Mouse (Mus musculus) limb, embryonic 14.5 days (tissue): ENCODE measurements at regions not wholly inside any gene's neighbourhood (a gene's known extent, or its start where the extent isn't known, plus 50 kb on each side); places are given as distances from the start of the nearest gene placed in this dataset.
"Not testable (repeated sequence)": the region's sequence is repeated elsewhere in the genome, so short reads cannot be mapped to it uniquely, and the experiment has no call there.

Experiments
- ATAC-seq: fragments of 200-750 bp; cut with Nextera tagmentation; 2 replicates; pipeline ENCODE4 v1.8.0; 2017; ENCODE audit warnings: low read depth, moderate number of reproducible peaks, moderate TSS enrichment; ENCODE audit not compliant: low FRiP score
- DNase-seq: peaks from one replicate; pipeline ENCODE4 v3.0.0-alpha.2; 2015; ENCODE audit warnings: low spot score
- H3K27ac ChIP-seq: fragments of 300-500 bp; sonication (generic); replicated peaks from 2 replicates; pipeline ENCODE4 v1.5.1; 2014; ENCODE audit warnings: low read depth, mild to moderate bottlenecking, low read length, moderate library complexity, mixed read lengths
- H3K27me3 ChIP-seq: fragments of 300-500 bp; sonication (generic); 2 replicates; pipeline ENCODE4 v1.6.1; 2014; ENCODE audit warnings: low read length, mixed read lengths; ENCODE audit not compliant: control insufficient read depth, insufficient read depth
- H3K36me3 ChIP-seq: fragments of 300-500 bp; sonication (generic); 2 replicates; pipeline ENCODE4 v1.6.1; 2014; ENCODE audit warnings: mild to moderate bottlenecking, low read length, moderate library complexity, mixed read lengths; ENCODE audit not compliant: control insufficient read depth, insufficient read depth
- H3K4me1 ChIP-seq: fragments of 300-500 bp; sonication (generic); 2 replicates; pipeline ENCODE4 v1.6.1; 2014; ENCODE audit warnings: antibody characterized with exemption, low read length, mixed read lengths; ENCODE audit not compliant: control insufficient read depth, insufficient read depth
- H3K4me2 ChIP-seq: fragments of 300-500 bp; sonication (generic); replicated peaks from 2 replicates; pipeline ENCODE4 v1.6.1; 2014; ENCODE audit warnings: low read depth, mild to moderate bottlenecking, low read length, moderate library complexity; ENCODE audit not compliant: severe bottlenecking
- H3K4me3 ChIP-seq: fragments of 300-500 bp; sonication (generic); replicated peaks from 2 replicates; pipeline ENCODE4 v1.5.1; 2014; ENCODE audit warnings: low read length
- H3K9ac ChIP-seq: fragments of 300-500 bp; sonication (generic); 2 replicates; pipeline ENCODE4 v1.6.1; 2014; ENCODE audit warnings: mild to moderate bottlenecking, low read depth, low read length, moderate library complexity; ENCODE audit not compliant: severe bottlenecking
- H3K9me3 ChIP-seq: fragments of 300-500 bp; sonication (generic); 2 replicates; pipeline ENCODE4 v1.6.1; 2016; ENCODE audit warnings: low read length; ENCODE audit not compliant: control insufficient read depth
- POLR2A ChIP-seq: fragments of 200-500 bp; IDR thresholded peaks from 2 replicates; pipeline ENCODE4 v1.8.0; 2012; ENCODE audit warnings: inconsistent platforms, mild to moderate bottlenecking, moderate library complexity, borderline replicate concordance; ENCODE audit not compliant: insufficient read depth, insufficient read length; ENCODE audit errors: extremely low read depth
- WGBS: fragments of 180-500 bp; shearing (Covaris S2); extraction: QIAGEN DNeasy Blood & Tissue Kit; methylation state at CpG from one replicate; pipeline ENCODE4 v1.1.7; 2014; 5-methylcytosine and 5-hydroxymethylcytosine counted together

DNA sequence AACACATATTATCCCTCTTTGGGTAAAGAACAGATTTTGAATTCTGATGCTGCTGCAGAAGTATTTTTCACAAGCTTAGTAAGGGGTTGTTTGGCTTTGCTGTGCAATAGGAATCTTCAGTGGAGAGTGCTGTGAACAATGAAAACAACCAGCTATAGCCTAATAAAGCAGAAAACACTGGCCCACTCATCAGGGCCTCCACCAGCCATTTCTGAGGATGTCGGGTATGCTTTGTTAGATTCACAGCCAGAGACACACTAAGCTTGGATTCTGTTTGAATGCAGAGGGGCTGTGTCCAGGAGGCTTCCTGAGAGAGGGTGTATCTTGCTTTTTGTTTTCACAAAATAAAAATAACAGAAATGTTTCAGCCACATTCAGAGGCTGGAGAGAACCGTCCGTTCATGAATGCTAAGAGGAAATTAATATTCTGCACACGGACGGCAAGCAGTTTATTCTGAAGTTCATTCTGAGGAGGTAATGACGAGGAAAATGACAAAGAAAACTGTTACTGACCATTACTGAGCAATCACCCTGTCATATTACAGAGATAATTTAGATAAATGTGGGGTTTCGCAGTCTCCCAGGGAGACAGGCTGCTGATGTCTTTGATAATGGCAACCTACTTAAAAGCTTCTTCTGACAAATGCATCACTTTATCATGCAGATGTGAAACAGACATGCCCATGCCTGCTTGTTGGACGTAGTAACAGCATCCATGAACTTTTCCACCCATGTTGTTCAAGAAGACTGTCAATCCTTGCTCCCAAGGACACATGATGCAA lies 198.1 kb upstream of the Myo3a start:
- no peaks in the 10 kb centered on the region for H3K4me1 ChIP-seq
- no peaks in the 10 kb centered on the region for H3K27me3 ChIP-seq
- TF ChIP-seq POLR2A: no peak
- H3K4me2 ChIP-seq: no peak overlapping the region
- H3K27ac ChIP-seq: no peak overlapping the region
- H3K9me3 ChIP-seq: no peaks in the 10 kb centered on the region
- WGBS: 72% methylated on average over 8 of the region's 8 CpGs
- no peak overlapping the region for H3K4me3 ChIP-seq
- ATAC-seq (no peak), DNase-seq (no peak)
- H3K9ac ChIP-seq: no peak overlapping the region
- H3K36me3 ChIP-seq: no peaks in the 10 kb centered on the region

DNA sequence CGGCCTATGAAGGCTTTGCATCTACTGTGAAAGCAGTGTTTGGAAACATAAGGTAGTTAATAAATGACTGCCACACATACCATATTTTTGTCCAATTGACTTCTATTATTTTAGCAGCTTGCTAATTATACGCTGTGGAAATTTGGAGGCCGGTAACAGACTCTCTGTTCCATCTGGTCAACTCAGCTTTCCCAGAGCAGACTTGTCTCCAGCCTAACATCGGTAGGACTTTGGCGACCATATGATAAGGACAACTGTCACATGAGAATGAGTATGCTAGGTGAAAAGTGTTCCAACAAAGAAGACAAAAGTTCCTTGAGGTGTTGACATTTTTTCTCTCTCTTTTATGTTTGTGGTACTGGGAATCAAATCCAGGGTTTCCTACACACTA lies 197.5 kb upstream of the Myo3a start:
- Histone ChIP-seq H3K4me1 (no peaks in the 10 kb centered on the region), H3K4me2 (no peak overlapping the region), H3K36me3 (no peaks in the 10 kb centered on the region), H3K9me3 (no peaks in the 10 kb centered on the region), H3K9ac (no peak overlapping the region), H3K4me3 (no peak overlapping the region), H3K27me3 (no peaks in the 10 kb centered on the region), H3K27ac (no peak overlapping the region)
- no peak for ATAC-seq
- 82% methylated on average over 5 of the region's 5 CpGs for WGBS
- no peak for TF ChIP-seq POLR2A
- DNase-seq: no peak

DNA sequence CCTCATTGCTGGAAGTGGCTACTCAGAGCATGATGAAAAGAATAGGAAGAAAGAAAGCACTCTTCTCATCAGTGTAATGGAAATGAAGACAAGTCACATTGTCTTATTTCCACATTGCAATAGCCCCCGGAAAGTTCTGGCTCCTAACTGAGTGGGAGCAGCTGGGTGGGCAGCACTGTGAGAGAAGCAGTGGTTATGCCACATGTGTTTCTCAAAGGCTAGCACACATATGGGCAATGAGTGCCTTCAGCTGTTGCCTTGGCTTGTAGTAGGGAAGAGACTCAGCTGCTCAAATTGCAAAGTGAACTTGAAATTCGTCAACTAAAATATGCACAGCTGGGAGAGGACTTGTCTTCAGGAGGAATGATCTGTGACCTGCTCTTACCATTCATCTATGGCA lies 190.5 kb upstream of the Myo3a start:
- H3K9me3 ChIP-seq: no peaks in the 10 kb centered on the region
- no peak overlapping the region for H3K4me2 ChIP-seq
- no peak for TF ChIP-seq POLR2A
- H3K4me3 ChIP-seq: no peak overlapping the region
- DNase-seq (peak; percentile 6), ATAC-seq (no peak)
- H3K27ac ChIP-seq: no peak overlapping the region
- no peaks in the 10 kb centered on the region for H3K27me3 ChIP-seq
- no peak overlapping the region for H3K9ac ChIP-seq
- H3K36me3 ChIP-seq: no peaks in the 10 kb centered on the region
- WGBS: 67% methylated on average over 2 of the region's 2 CpGs
- no peaks in the 10 kb centered on the region for H3K4me1 ChIP-seq

DNA sequence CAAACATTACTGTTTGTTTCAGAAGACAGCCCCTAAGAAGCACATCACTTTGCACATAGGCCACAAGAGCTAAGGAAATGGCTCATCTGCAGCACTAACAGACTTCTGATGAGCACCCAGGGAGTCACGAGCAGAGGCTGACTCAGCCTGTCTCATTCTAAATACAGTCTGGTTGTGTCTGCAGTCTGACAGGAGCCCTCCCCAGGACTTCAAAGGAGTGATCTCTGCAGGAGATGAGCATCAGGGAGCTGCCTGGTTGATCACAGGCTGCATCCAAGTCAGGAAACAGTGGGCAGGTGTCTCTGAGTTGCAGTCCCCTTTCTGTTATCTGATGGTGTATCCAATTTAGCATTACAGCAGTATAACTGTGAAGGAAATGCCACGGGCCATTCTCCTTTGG lies 188.5 kb upstream of the Myo3a start:
- H3K36me3 ChIP-seq: no peaks in the 10 kb centered on the region
- H3K27me3 ChIP-seq: no peaks in the 10 kb centered on the region
- H3K9ac ChIP-seq: no peak overlapping the region
- no peak overlapping the region for H3K27ac ChIP-seq
- TF ChIP-seq POLR2A: no peak
- H3K9me3 ChIP-seq: no peaks in the 10 kb centered on the region
- H3K4me2 ChIP-seq: no peak overlapping the region
- no peak overlapping the region for H3K4me3 ChIP-seq
- WGBS: 20% methylated on average over 2 of the region's 2 CpGs
- no peaks in the 10 kb centered on the region for H3K4me1 ChIP-seq
- ATAC-seq: no peak
- DNase-seq: no peak

- H3K27ac ChIP-seq, H3K4me2 ChIP-seq, H3K36me3 ChIP-seq, ATAC-seq, H3K27me3 ChIP-seq, DNase-seq, H3K4me3 ChIP-seq, H3K9me3 ChIP-seq, H3K9ac ChIP-seq, H3K4me1 ChIP-seq: not testable (repeated sequence)
- WGBS: 71% methylated on average over 6 of the region's 6 CpGs
These were observed 183.4 kb upstream of the Myo3a start for GRCm38 (mm10) chr2:22043937-22044336.

DNA sequence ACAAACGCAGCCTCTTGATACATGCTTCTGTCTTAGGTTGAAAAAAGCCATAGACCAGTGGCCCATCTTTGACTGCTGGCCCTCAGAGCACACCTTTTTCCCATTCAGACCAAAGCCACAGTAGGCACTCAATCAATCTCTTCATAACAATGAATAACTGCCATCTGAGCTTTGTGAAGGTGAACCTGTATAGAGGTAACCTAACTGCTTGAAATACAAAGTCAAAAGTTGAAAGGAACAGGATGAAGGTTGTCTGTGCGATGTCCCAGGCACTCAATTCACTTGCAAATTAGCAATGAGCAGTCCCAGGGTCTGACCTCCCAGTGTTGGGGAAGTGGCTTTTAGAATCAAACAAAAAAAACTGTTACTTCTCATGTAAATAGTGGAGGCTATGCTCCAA lies 182.4 kb upstream of the Myo3a start:
- no peak for ATAC-seq
- 55% methylated on average over 2 of the region's 2 CpGs for WGBS
- Histone ChIP-seq H3K9ac (no peak overlapping the region), H3K4me1 (no peaks in the 10 kb centered on the region), H3K9me3 (no peaks in the 10 kb centered on the region), H3K36me3 (no peaks in the 10 kb centered on the region), H3K4me3 (no peak overlapping the region), H3K27me3 (no peaks in the 10 kb centered on the region), H3K4me2 (no peak overlapping the region), H3K27ac (no peak overlapping the region)
- no peak for DNase-seq
- TF ChIP-seq POLR2A: no peak
